In the genomic region with DNA sequence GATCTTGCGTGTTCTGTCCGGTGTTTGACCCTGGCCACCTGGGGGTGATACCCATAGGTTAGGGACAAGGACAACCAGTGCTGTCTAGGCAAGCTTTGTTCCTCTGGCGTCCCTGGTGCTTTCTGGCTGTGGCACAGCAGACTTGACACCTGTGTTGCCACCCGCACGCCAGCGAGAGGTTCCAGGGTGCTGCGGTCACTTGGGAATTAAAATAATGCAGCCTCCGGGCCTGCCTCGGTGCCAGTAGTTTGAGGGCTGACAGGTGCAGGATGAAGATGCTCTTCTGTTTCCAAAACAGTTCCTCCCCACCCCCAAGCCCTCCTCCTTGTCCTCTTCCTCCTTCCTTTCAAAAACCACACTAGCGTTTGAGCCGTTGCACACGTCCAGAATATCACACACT, we compare ENCODE assay signal across 31 mouse cellular contexts. TPM values are rescaled to one million over a fixed set of nuclear protein-coding genes. Genes with fewer than 3 reads are reported as not detected.
A peak's percentile ranks its signal among the peaks of the same experiment; 100 is the strongest.
DNase-seq lines count a peak whose midpoint lies in the region; ATAC-seq and TF ChIP-seq lines count a peak whose summit lies in the region.
"Had no signal": no experiment of that assay in that cellular context is flagged by ENCODE, and none has a peak within 500 bp of the region (broad histone marks: within the 10 kb centered on the region; RNA-seq: fewer than 3 reads in every experiment).

No protein-coding gene starts in this region.

- 91% methylated on average over 12 of the region's 12 CpGs for WGBS in kidney, embryonic 15.5 days
- WGBS in forebrain, postnatal 0 days: 86% methylated on average over 12 of the region's 12 CpGs

- no peak for TF ChIP-seq CTCF in forebrain, postnatal 0 days (IDR thresholded peaks at IDR 0.05; ENCODE audit: low read depth)

- no peak overlapping the region for H3K4me2 ChIP-seq in myocyte (ENCODE audit: low read depth)
- H3K4me2 ChIP-seq in kidney, embryonic 15.5 days: no peak overlapping the region
- no peak overlapping the region for H3K4me2 ChIP-seq in forebrain, postnatal 0 days (ENCODE audit: low read depth)
- H3K4me2 ChIP-seq: embryonic facial prominence, embryonic 13.5 days; heart, embryonic 11.5 days; hindbrain, embryonic 12.5 days; limb, embryonic 15.5 days; liver, embryonic 15.5 days; midbrain, embryonic 13.5 days; neural tube, embryonic 13.5 days had no signal

- H3K27me3 ChIP-seq in myocyte (ENCODE audit: control insufficient read depth, insufficient read depth, insufficient read length): no peaks in the 10 kb centered on the region
- no peaks in the 10 kb centered on the region for H3K27me3 ChIP-seq in kidney, embryonic 15.5 days
- H3K27me3 ChIP-seq in forebrain, postnatal 0 days (ENCODE audit: insufficient read depth, low read length): no peaks in the 10 kb centered on the region
- H3K27me3 ChIP-seq: embryonic facial prominence, embryonic 13.5 days; hindbrain, embryonic 12.5 days; limb, embryonic 15.5 days; liver, embryonic 15.5 days; midbrain, embryonic 13.5 days; neural tube, embryonic 13.5 days; Patski had no signal

- H3K4me1 ChIP-seq in kidney, embryonic 15.5 days: no peaks in the 10 kb centered on the region
- H3K4me1 ChIP-seq in forebrain, postnatal 0 days (ENCODE audit: insufficient read depth): no peaks in the 10 kb centered on the region
- H3K4me1 ChIP-seq: embryonic facial prominence, embryonic 13.5 days; hindbrain, embryonic 12.5 days; limb, embryonic 15.5 days; liver, embryonic 15.5 days; midbrain, embryonic 13.5 days had no signal

- no peak overlapping the region for H3K4me3 ChIP-seq in myocyte
- no peak overlapping the region for H3K4me3 ChIP-seq in kidney, embryonic 15.5 days (replicated peaks)
- H3K4me3 ChIP-seq in forebrain, postnatal 0 days (ENCODE audit: low read depth, low read length): no peak overlapping the region
- H3K4me3 ChIP-seq: embryonic facial prominence, embryonic 13.5 days; erythroblast, embryonic 14.5 days; hindbrain, embryonic 12.5 days; limb, embryonic 15.5 days; liver, embryonic 15.5 days; midbrain, embryonic 13.5 days; neural tube, embryonic 13.5 days had no signal

- H3K79me2 ChIP-seq in myocyte (ENCODE audit: control insufficient read depth, insufficient read depth): no peaks in the 10 kb centered on the region

- no peak for TF ChIP-seq POLR2A in myocyte (IDR thresholded peaks at IDR 0.05; ENCODE audit: insufficient read length, low read depth)

- ATAC-seq in kidney, embryonic 15.5 days (replicated peaks; ENCODE audit: low FRiP score): no peak
- ATAC-seq in forebrain, postnatal 0 days: no peak
- ATAC-seq: forebrain, embryonic 14.5 days; lung, postnatal 0 days; midbrain, embryonic 13.5 days; Patski had no signal

- peak; percentile 33 to 43 for DNase-seq in spleen, postnatal 36 days (ENCODE audit: low spot score in 2 of 2)
- no peak for DNase-seq in spleen, adult 12 weeks (ENCODE audit: low spot score)
- DNase-seq in thymus, postnatal 10 days (ENCODE audit: low spot score in 2 of 2): peak; percentile 63 to 71
- DNase-seq in kidney, adult 18-20 months: no peak
- DNase-seq in forebrain, postnatal 0 days: no peak
- DNase-seq: adrenal gland, adult 2 months; cerebellum, adult 18-20 months; cerebellum, postnatal 36 days; embryo, embryonic 11 days; heart, adult 11 months; heart, postnatal 14 days; kidney, adult 2 months; kidney, postnatal 10 days; left cerebral cortex, postnatal 4 days; retina, postnatal 1 day; right cerebral cortex, postnatal 25 days had no signal

- peaks cover 35% of the 10 kb centered on the region for H3K36me3 ChIP-seq in myocyte (ENCODE audit: control insufficient read depth, insufficient read depth)
- H3K36me3 ChIP-seq in kidney, embryonic 15.5 days: peaks cover 65% of the 10 kb centered on the region
- H3K36me3 ChIP-seq in forebrain, postnatal 0 days (ENCODE audit: insufficient read depth): peaks cover 57% of the 10 kb centered on the region

- H3ac ChIP-seq in myocyte (ENCODE audit: control insufficient read depth, insufficient read length): no peak overlapping the region

- H3K9me3 ChIP-seq in kidney, embryonic 15.5 days (replicated peaks): no peaks in the 10 kb centered on the region
- H3K9me3 ChIP-seq in forebrain, postnatal 0 days (ENCODE audit: low read length): no peaks in the 10 kb centered on the region
- H3K9me3 ChIP-seq: embryonic facial prominence, embryonic 13.5 days; G1E; hindbrain, embryonic 12.5 days; limb, embryonic 15.5 days; liver, embryonic 15.5 days; midbrain, embryonic 13.5 days; neural tube, embryonic 13.5 days had no signal

- H3K27ac ChIP-seq in kidney, embryonic 15.5 days: no peak overlapping the region
- H3K27ac ChIP-seq in forebrain, postnatal 0 days (ENCODE audit: low read depth, low read length): no peak overlapping the region
- H3K27ac ChIP-seq: embryonic facial prominence, embryonic 13.5 days; hindbrain, embryonic 12.5 days; limb, embryonic 15.5 days; liver, embryonic 15.5 days; midbrain, embryonic 13.5 days; neural tube, embryonic 13.5 days; stomach, postnatal 0 days had no signal

- H3K9ac ChIP-seq in kidney, embryonic 15.5 days: no peak overlapping the region
- no peak overlapping the region for H3K9ac ChIP-seq in forebrain, postnatal 0 days
- H3K9ac ChIP-seq: embryonic facial prominence, embryonic 13.5 days; hindbrain, embryonic 12.5 days; limb, embryonic 15.5 days; liver, embryonic 15.5 days; midbrain, embryonic 13.5 days; neural tube, embryonic 13.5 days had no signal

TF ChIP-seq in myocyte, 11 proteins besides CTCF, POLR2A, EP300 and RAD21:
- TF ChIP-seq MYOG (IDR thresholded peaks at IDR 0.05; ENCODE audit: control insufficient read depth in 1 of 3, insufficient read depth in 1 of 3, insufficient read length in 2 of 3, low read depth in 2 of 3): peak in 1 of 3 experiments; percentile 15
- no peak for TF ChIP-seq SRF (IDR thresholded peaks at IDR 0.05; ENCODE audit: control insufficient read depth, insufficient read length, low read depth)
- TF ChIP-seq TCF12 (IDR thresholded peaks at IDR 0.05; ENCODE audit: insufficient read depth, poor library complexity, severe bottlenecking): no peak
- TF ChIP-seq MYOD1 (IDR thresholded peaks at IDR 0.05; ENCODE audit: control insufficient read depth in 1 of 3, insufficient read length in 2 of 3, low read depth in 2 of 3): no peak
- no peak for TF ChIP-seq TCF3 (IDR thresholded peaks at IDR 0.05; ENCODE audit: insufficient read length, low read depth)
- no peak for TF ChIP-seq MAX (IDR thresholded peaks at IDR 0.05; ENCODE audit: low read depth)
- TF ChIP-seq E2F4 (IDR thresholded peaks at IDR 0.05; ENCODE audit: insufficient read depth): no peak
- no peak for TF ChIP-seq REST (IDR thresholded peaks at IDR 0.05; ENCODE audit: insufficient read depth, insufficient read length)
- TF ChIP-seq POLR2AphosphoS2 (IDR thresholded peaks at IDR 0.05; ENCODE audit: insufficient read length, low read depth): peak; percentile 12
- no peak for TF ChIP-seq CEBPB (IDR thresholded peaks at IDR 0.05; ENCODE audit: insufficient read depth, poor library complexity, severe bottlenecking)
- TF ChIP-seq USF1 (IDR thresholded peaks at IDR 0.05; ENCODE audit: low read depth): no peak
TF ChIP-seq in myocyte: peak in this region for 2.

RNA-seq across cellular contexts. Expression of a gene that starts 11.4 kb away (rescaled TPM):
- 28.3 TPM for polyA plus RNA-seq in myocyte (2012; fragmentation: generic; extraction: Trizol)
- polyA plus RNA-seq in kidney, embryonic 15.5 days (2015; fragmentation: Nextera tagmentation; extraction: Ambion mirVana): 40.3 and 42.7 TPM in 2 replicates
- total RNA-seq in forebrain, postnatal 0 days (2014; rRNA removed): 30.3 and 37.6 TPM in 2 replicates
- polyA plus RNA-seq in forebrain, postnatal 0 days (2015; fragmentation: Nextera tagmentation; extraction: Ambion mirVana): 28.9 and 29.3 TPM in 2 replicates

RNA-seq across cellular contexts. Expression of a gene that starts 11.6 kb away (rescaled TPM):
- 46.9 TPM for polyA plus RNA-seq in myocyte (2012; fragmentation: generic; extraction: Trizol)
- 112 TPM in 2 replicates for polyA plus RNA-seq in kidney, embryonic 15.5 days (2015; fragmentation: Nextera tagmentation; extraction: Ambion mirVana)
- 4.7 and 9.2 TPM in 2 replicates for total RNA-seq in forebrain, postnatal 0 days (2014; rRNA removed)
- polyA plus RNA-seq in forebrain, postnatal 0 days (2015; fragmentation: Nextera tagmentation; extraction: Ambion mirVana): 8.8 and 10.4 TPM in 2 replicates

RNA-seq across cellular contexts. Expression of a gene that starts 11.7 kb away (rescaled TPM):
- 0.24 TPM for polyA plus RNA-seq in myocyte (2012; fragmentation: generic; extraction: Trizol)
- polyA plus RNA-seq in kidney, embryonic 15.5 days (2015; fragmentation: Nextera tagmentation; extraction: Ambion mirVana): 0.15 and 0.29 TPM in 2 replicates
- 0.08 and 0.24 TPM in 2 replicates for total RNA-seq in forebrain, postnatal 0 days (2014; rRNA removed)
- 0.12 and 0.13 TPM in 2 replicates for polyA plus RNA-seq in forebrain, postnatal 0 days (2015; fragmentation: Nextera tagmentation; extraction: Ambion mirVana)
- polyA plus RNA-seq: erythroblast, embryonic 14.5 days; Patski had no signal

RNA-seq across cellular contexts. Expression of a gene that starts 36.5 kb away (rescaled TPM):
- 3.9 TPM for polyA plus RNA-seq in myocyte (2012; fragmentation: generic; extraction: Trizol)
- polyA plus RNA-seq in kidney, embryonic 15.5 days (2015; fragmentation: Nextera tagmentation; extraction: Ambion mirVana): 10.4 and 11.9 TPM in 2 replicates
- 14.9 and 17.5 TPM in 2 replicates for total RNA-seq in forebrain, postnatal 0 days (2014; rRNA removed)
- 43.5 and 49.3 TPM in 2 replicates for polyA plus RNA-seq in forebrain, postnatal 0 days (2015; fragmentation: Nextera tagmentation; extraction: Ambion mirVana)

RNA-seq across cellular contexts. Expression of a gene that starts 58.5 kb away (rescaled TPM):
- polyA plus RNA-seq in myocyte (2012; fragmentation: generic; extraction: Trizol): 49.8 TPM
- polyA plus RNA-seq in kidney, embryonic 15.5 days (2015; fragmentation: Nextera tagmentation; extraction: Ambion mirVana): 68.9 and 74.8 TPM in 2 replicates
- total RNA-seq in forebrain, postnatal 0 days (2014; rRNA removed): 80.0 and 84.0 TPM in 2 replicates
- polyA plus RNA-seq in forebrain, postnatal 0 days (2015; fragmentation: Nextera tagmentation; extraction: Ambion mirVana): 86.1 and 99.6 TPM in 2 replicates

Comparison
In these comparisons a context has a peak if more than half of its experiments do, and no peak if none do; other contexts are left out.
1. DNase-seq: peak in spleen, postnatal 36 days (2 of 2) and thymus, postnatal 10 days (2 of 2); none in spleen, adult 12 weeks (single experiment), kidney, adult 18-20 months (single experiment) and forebrain, postnatal 0 days (single experiment).